Mouse (Mus musculus) hindbrain, embryonic 13.5 days (tissue): ENCODE data around the gene Vps8. TPM values are rescaled to one million over a fixed set of nuclear protein-coding genes. Genes with fewer than 3 reads are reported as not detected.

Experiments
- ATAC-seq: fragments of 200-750 bp; cut with Nextera tagmentation; 2 replicates; pipeline ENCODE4 v1.8.0; 2017; ENCODE audit warnings: moderate TSS enrichment; ENCODE audit not compliant: low FRiP score
- H3K27ac ChIP-seq: fragments of 300-500 bp; sonication (generic); 2 replicates; pipeline ENCODE4 v1.5.1; 2015; ENCODE audit warnings: inconsistent platforms, mild to moderate bottlenecking, moderate library complexity
- H3K27me3 ChIP-seq: fragments of 300-500 bp; sonication (generic); 2 replicates; pipeline ENCODE4 v1.6.1; 2015; ENCODE audit warnings: mild to moderate bottlenecking, inconsistent platforms
- H3K36me3 ChIP-seq: fragments of 300-500 bp; sonication (generic); 2 replicates; pipeline ENCODE4 v1.6.1; 2015; ENCODE audit warnings: mild to moderate bottlenecking, inconsistent platforms
- H3K4me1 ChIP-seq: fragments of 300-500 bp; sonication (generic); replicated peaks from 2 replicates; pipeline ENCODE4 v1.6.1; 2015; ENCODE audit warnings: inconsistent platforms
- H3K4me2 ChIP-seq: fragments of 300-500 bp; sonication (generic); 2 replicates; pipeline ENCODE4 v1.6.1; 2015; ENCODE audit warnings: inconsistent platforms, mild to moderate bottlenecking, moderate library complexity
- H3K4me3 ChIP-seq: fragments of 300-500 bp; sonication (generic); 2 replicates; pipeline ENCODE4 v1.5.1; 2015; ENCODE audit warnings: mild to moderate bottlenecking, inconsistent platforms
- H3K9ac ChIP-seq: fragments of 300-500 bp; sonication (generic); 2 replicates; pipeline ENCODE4 v1.6.1; 2015; ENCODE audit warnings: mild to moderate bottlenecking, inconsistent platforms
- H3K9me3 ChIP-seq: fragments of 300-500 bp; sonication (generic); 2 replicates; pipeline ENCODE4 v1.6.1; 2016; ENCODE audit warnings: inconsistent platforms
- WGBS: fragments of 180-500 bp; shearing (Covaris S2); methylation state at CpG from one replicate; pipeline ENCODE4 v1.1.7; 2015; 5-methylcytosine and 5-hydroxymethylcytosine counted together
- polyA plus RNA-seq: library from polyadenylated mRNA; unstranded; fragments of >200 nt; fragmentation: Nextera tagmentation; extraction: Ambion mirVana; gene quantifications from 2 replicates; pipeline ENCODE4 v1.2.1, GENCODE M21; 2015

The Vps8 gene
- polyA plus RNA-seq, result 26.8 and 32.3 TPM in 2 replicates

GRCm38 (mm10) chr16:21422645-21423545, at the start of gene Vps8:
TSS of gene Vps8 (plus strand) at chr16:21423118.
- Histone ChIP-seq H3K27ac (peak within 1 kb of the TSS; percentile 83), H3K4me1 (peaks cover 11% of the 10 kb centered on the region), H3K36me3 (no peaks in the 10 kb centered on the region), H3K4me2 (peak within 1 kb of the TSS; percentile 90), H3K27me3 (no peaks in the 10 kb centered on the region), H3K9me3 (no peaks in the 10 kb centered on the region), H3K4me3 (peak within 1 kb of the TSS; percentile 89), H3K9ac (peak within 1 kb of the TSS; percentile 94)
- peak; percentile 97 for ATAC-seq
- under 1% methylated on average over 57 of the region's 71 CpGs for WGBS

GRCm38 (mm10) chr16:21373316-21373960, 49.5 kb upstream of the Vps8 start:
- Histone ChIP-seq H3K36me3 (no peaks in the 10 kb centered on the region), H3K4me1 (peaks cover 20% of the 10 kb centered on the region), H3K4me3 (no peak overlapping the region), H3K27me3 (0 out of 2 replicates have a peak, but pooled peaks cover 4% of the 10 kb centered on the region), H3K9me3 (no peaks in the 10 kb centered on the region), H3K9ac (no peak overlapping the region), H3K27ac (peak overlapping the region; percentile 60; the same call in 1 of the 2 replicates), H3K4me2 (no peak overlapping the region)
- WGBS, result 46% methylated on average over 7 of the region's 7 CpGs
- ATAC-seq, result peak; percentile 38; the same call in 1 of the 2 replicates

GRCm38 (mm10) chr16:21374067-21374466, 48.9 kb upstream of the Vps8 start:
- WGBS, result 86% methylated on average over 4 of the region's 6 CpGs

GRCm38 (mm10) chr16:21375147-21375546, 47.8 kb upstream of the Vps8 start:
- WGBS, result 88% methylated on average over 8 of the region's 8 CpGs

More at GRCm38 (mm10) chr16:21374067-21374466, 48.9 kb upstream of the Vps8 start:
- Histone ChIP-seq H3K36me3 (no peaks in the 10 kb centered on the region), H3K9me3 (no peaks in the 10 kb centered on the region), H3K27ac (no peak overlapping the region), H3K4me3 (no peak overlapping the region), H3K4me1 (peaks cover 20% of the 10 kb centered on the region), H3K9ac (no peak overlapping the region), H3K4me2 (no peak overlapping the region), H3K27me3 (0 out of 2 replicates have a peak, but pooled peaks cover 8% of the 10 kb centered on the region)
- no peak for ATAC-seq

GRCm38 (mm10) chr16:21376316-21376715, 46.6 kb upstream of the Vps8 start:
- Histone ChIP-seq H3K4me1 (peaks cover 18% of the 10 kb centered on the region), H3K9ac (no peak overlapping the region), H3K9me3 (no peaks in the 10 kb centered on the region), H3K27me3 (0 out of 2 replicates have a peak, but pooled peaks cover 7% of the 10 kb centered on the region), H3K4me2 (no peak overlapping the region), H3K27ac (no peak overlapping the region), H3K4me3 (no peak overlapping the region), H3K36me3 (no peaks in the 10 kb centered on the region)
- no peak for ATAC-seq
- WGBS, result 89% methylated on average over 8 of the region's 8 CpGs

More at GRCm38 (mm10) chr16:21375147-21375546, 47.8 kb upstream of the Vps8 start:
- Histone ChIP-seq H3K36me3 (no peaks in the 10 kb centered on the region), H3K4me1 (peaks cover 18% of the 10 kb centered on the region), H3K27me3 (0 out of 2 replicates have a peak, but pooled peaks cover 7% of the 10 kb centered on the region), H3K9me3 (no peaks in the 10 kb centered on the region), H3K4me3 (no peak overlapping the region), H3K27ac (no peak overlapping the region), H3K9ac (no peak overlapping the region), H3K4me2 (no peak overlapping the region)
- ATAC-seq, result no peak

GRCm38 (mm10) chr16:21376949-21377604, 45.8 kb upstream of the Vps8 start:
- H3K36me3 ChIP-seq, result no peaks in the 10 kb centered on the region
- peaks cover 18% of the 10 kb centered on the region for H3K4me1 ChIP-seq
- 54% methylated on average over 7 of the region's 7 CpGs for WGBS
- no peaks in the 10 kb centered on the region for H3K9me3 ChIP-seq
- ATAC-seq, result no peak
- H3K27me3 ChIP-seq, result 0 out of 2 replicates have a peak, but pooled peaks cover 7% of the 10 kb centered on the region
- 0 out of 2 replicates have a peak overlapping the region, but pooled peaks have one; percentile 2 for H3K9ac ChIP-seq
- no peak overlapping the region for H3K4me3 ChIP-seq
- peak overlapping the region; percentile 52 for H3K27ac ChIP-seq
- no peak overlapping the region for H3K4me2 ChIP-seq

- no peak for ATAC-seq
- Histone ChIP-seq H3K9ac (0 out of 2 replicates have a peak overlapping the region, but pooled peaks have one; percentile 2), H3K27ac (peak overlapping the region; percentile 52), H3K27me3 (0 out of 2 replicates have a peak, but pooled peaks cover 7% of the 10 kb centered on the region), H3K4me2 (no peak overlapping the region), H3K4me3 (no peak overlapping the region), H3K9me3 (no peaks in the 10 kb centered on the region), H3K36me3 (no peaks in the 10 kb centered on the region), H3K4me1 (peaks cover 21% of the 10 kb centered on the region)
- WGBS, result 43% methylated on average over 4 of the region's 4 CpGs
Observed at GRCm38 (mm10) chr16:21377605-21377968, 45.3 kb upstream of the Vps8 start.

GRCm38 (mm10) chr16:21381469-21381868, 41.4 kb upstream of the Vps8 start:
- 0 out of 2 replicates have a peak, but pooled peaks cover 7% of the 10 kb centered on the region for H3K27me3 ChIP-seq
- H3K27ac ChIP-seq, result no peak overlapping the region
- H3K4me1 ChIP-seq, result peaks cover 23% of the 10 kb centered on the region
- H3K4me2 ChIP-seq, result no peak overlapping the region
- H3K9me3 ChIP-seq, result no peaks in the 10 kb centered on the region
- H3K4me3 ChIP-seq, result no peak overlapping the region
- H3K9ac ChIP-seq, result no peak overlapping the region
- WGBS, result 83% methylated on average over 1 of the region's 1 CpGs
- no peak for ATAC-seq
- no peaks in the 10 kb centered on the region for H3K36me3 ChIP-seq

GRCm38 (mm10) chr16:21382152-21382911, 40.6 kb upstream of the Vps8 start:
- no peak for ATAC-seq
- Histone ChIP-seq H3K4me2 (no peak overlapping the region), H3K27me3 (0 out of 2 replicates have a peak, but pooled peaks cover 7% of the 10 kb centered on the region)

GRCm38 (mm10) chr16:21385926-21386881, 36.7 kb upstream of the Vps8 start:
- Histone ChIP-seq H3K27me3 (no peaks in the 10 kb centered on the region), H3K4me2 (no peak overlapping the region), H3K4me3 (no peak overlapping the region), H3K9ac (no peak overlapping the region), H3K9me3 (no peaks in the 10 kb centered on the region), H3K36me3 (no peaks in the 10 kb centered on the region), H3K27ac (no peak overlapping the region; the same call in 1 of the 2 replicates), H3K4me1 (peaks cover 29% of the 10 kb centered on the region)
- no peak for ATAC-seq
- 68% methylated on average over 14 of the region's 14 CpGs for WGBS

More at GRCm38 (mm10) chr16:21382152-21382911, 40.6 kb upstream of the Vps8 start:
- H3K4me1 ChIP-seq, result peaks cover 20% of the 10 kb centered on the region
- 43% methylated on average over 11 of the region's 11 CpGs for WGBS
- H3K36me3 ChIP-seq, result no peaks in the 10 kb centered on the region
- no peak overlapping the region for H3K27ac ChIP-seq
- no peaks in the 10 kb centered on the region for H3K9me3 ChIP-seq
- H3K9ac ChIP-seq, result no peak overlapping the region
- no peak overlapping the region for H3K4me3 ChIP-seq
